Mouse (Mus musculus) testis, postnatal 10 days (tissue): ENCODE results near the gene 1190005I06Rik.

Experiments used
- DNase-seq: peaks from one replicate; pipeline ENCODE4 v3.0.0; 2021; ENCODE audit warnings: low spot score

1190005I06Rik gene

GRCm38 (mm10) chr8:120620441-120620840, 27.0 kb downstream of the 1190005I06Rik start:
- no peak for DNase-seq

DNA sequence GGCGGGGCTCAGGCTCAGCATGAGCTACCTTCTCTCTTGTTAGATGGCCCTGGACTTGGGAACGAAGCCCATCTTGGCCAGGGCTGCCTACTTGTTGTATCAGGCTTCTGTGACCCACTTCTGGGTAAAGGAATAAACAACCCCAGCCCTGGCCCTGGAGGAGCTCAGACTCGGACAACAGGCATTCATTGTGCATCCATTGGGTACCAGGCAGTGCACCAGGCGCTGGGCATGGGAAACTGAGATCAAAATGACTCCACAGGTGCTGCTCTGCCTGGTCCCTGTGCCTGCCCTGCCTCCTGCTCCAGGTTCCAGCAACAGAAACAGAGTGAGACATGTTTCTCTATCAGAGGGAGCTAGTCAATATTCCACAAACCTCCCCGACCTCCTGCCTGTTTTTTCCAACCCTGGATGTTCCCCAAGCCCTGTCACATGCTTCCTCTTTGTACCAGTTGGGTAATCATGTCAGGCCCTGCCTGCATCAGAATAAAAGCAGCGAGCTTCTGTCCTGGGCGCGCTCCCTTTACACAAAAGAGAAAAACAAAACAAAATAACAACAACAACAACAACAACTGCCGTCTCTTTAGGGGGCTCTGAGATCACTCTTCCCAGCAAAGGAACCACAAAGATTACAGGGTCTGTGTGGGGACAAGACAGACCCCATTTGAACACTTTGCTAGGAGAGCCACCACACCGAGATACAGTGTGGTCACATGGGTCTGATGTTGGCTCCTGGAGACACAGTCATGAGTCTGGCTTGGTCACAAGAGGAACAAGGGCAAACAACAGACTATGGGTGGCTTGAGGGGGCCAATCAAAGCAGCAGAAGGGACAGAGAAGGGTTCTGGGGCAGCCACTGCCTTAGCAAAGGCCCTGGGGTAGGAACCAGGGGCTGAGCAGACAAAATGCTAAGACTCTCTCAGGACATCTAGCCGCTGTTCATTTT, 27.9 kb downstream of the 1190005I06Rik start:
- no peak for DNase-seq

DNA sequence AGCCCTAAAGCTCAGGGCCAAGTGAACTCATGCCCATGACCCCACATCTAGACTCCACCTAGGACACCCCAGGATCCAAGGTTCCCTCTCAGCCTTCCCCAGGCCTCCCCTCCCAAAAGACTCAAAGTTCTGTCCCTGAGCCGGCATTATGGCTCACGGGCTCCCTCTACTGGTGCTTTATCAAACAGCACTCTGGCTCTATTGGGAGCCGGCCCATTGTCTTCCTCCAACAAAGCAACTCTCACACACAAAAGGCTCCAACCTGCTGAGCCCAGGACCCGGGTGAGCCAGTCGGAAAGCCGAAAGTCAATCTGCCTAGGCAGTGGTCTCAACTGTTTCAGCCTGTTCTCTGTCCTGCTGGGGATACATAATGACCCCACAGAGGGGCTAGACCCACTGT, 29.3 kb downstream of the 1190005I06Rik start:
- DNase-seq = peak; percentile 81

- DNase-seq = no peak
These were observed 30.5 kb downstream of the 1190005I06Rik start for GRCm38 (mm10) chr8:120616663-120617626.

DNA sequence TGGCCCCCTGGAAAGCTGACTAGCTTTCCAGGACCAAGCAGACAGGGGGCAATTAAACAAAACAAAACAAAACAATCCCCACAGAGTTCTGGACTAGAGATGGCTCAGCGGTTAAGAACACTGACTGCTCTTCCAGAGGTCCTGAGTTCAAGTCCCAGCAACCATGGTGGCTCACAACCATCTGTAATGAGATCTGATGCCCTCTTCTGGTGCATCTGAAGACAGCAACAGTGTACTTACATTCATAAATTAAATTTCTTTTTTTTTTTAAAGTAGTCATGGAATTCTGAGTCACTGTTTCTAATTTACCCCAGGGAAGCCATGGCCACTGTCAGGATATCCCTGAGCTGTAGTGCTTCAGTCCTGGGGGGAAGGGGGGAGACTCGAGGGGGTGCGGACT, 32.9 kb downstream of the 1190005I06Rik start:
- DNase-seq = no peak

GRCm38 (mm10) chr8:120610824-120611223, 36.6 kb downstream of the 1190005I06Rik start:
- DNase-seq = no peak

- DNase-seq = peak; percentile 92
These were observed 39.5 kb downstream of the 1190005I06Rik start for GRCm38 (mm10) chr8:120607885-120608284.

DNA sequence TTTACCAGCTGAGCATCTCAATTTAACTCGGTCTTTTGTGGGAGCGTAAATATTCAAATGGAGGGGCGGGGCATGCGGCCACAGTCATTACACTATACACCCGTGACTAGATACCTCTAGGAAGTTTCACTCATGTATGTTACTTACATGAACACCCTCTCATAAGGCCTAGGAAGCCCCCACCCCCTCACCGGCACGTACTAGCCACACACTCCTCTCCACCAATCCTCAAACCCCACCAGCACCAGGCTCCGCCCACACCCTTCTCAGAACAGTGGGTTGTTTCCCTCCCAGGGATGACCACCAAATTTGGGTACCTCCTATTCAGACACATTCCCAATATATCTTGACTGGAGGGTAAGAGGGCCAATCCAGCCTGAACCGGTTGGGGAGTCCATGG, 40.0 kb downstream of the 1190005I06Rik start:
- DNase-seq = peak; percentile 62

GRCm38 (mm10) chr8:120602672-120603071, 44.8 kb downstream of the 1190005I06Rik start:
- DNase-seq = no peak

- DNase-seq = peak; percentile 94
These were observed 47.9 kb downstream of the 1190005I06Rik start for GRCm38 (mm10) chr8:120599504-120599903.

DNA sequence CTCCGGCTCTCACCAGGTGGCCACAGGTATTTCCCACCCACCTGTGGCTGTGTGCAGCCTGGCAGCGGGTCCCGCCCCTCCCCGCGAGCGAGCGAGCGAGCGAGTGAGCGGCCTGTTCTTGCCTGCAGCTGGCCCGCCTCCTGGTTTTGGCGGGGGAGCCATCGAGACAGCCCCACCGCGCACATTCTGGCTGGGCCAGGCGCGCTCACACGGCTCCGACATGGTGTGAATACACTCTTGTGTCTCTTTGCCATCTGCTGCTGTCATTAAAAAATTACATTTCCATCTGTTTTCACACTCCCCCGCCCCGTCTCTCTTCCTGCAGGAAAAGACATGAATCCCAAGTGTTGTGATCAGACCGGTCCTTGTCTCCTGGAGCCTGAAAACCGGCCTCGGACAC, 48.9 kb downstream of the 1190005I06Rik start:
- peak; percentile 69 for DNase-seq

GRCm38 (mm10) chr8:120595963-120596362, 51.5 kb downstream of the 1190005I06Rik start:
- DNase-seq = peak; percentile 76

- no peak for DNase-seq
These were observed 52.9 kb downstream of the 1190005I06Rik start for GRCm38 (mm10) chr8:120594571-120594970.

DNA sequence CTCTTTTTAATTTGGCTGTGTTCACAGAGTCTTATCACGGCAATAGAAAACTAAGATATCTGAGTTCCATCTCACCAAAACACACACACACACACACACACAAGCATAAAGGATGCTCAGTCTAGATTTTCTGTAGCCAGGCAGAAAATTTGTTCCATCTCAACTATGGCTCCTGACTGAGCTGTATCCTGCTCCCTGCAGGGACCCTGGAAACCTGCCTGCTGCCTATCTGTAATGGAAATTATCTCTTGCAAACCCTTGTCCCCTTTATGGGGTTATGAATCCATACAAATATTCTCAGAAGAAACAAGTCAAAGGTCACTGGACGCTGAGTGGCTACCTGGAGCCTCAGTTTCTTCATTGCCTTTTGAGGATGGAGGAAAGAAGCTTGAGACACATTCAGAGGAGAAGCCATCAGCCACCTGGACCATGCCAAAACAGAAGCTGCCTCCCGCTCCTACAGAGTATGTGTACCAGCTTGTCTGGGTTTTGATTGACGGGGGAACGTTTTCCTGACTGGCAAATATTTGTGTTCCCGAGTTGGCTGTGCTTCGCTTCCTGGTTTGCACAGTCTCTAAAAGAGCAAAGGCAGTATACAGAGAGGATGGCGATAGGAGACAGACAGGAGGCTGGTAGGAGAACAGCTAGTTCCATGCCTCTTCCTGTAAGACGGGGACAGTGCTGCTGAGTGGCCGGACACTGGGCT, 55.7 kb downstream of the 1190005I06Rik start:
- no peak for DNase-seq

- peak; percentile 83 for DNase-seq
These were observed 57.5 kb downstream of the 1190005I06Rik start for GRCm38 (mm10) chr8:120589921-120590320.

- peak; percentile 99 for DNase-seq
These were observed 58.3 kb downstream of the 1190005I06Rik start, which contains the start of gene Gins2 for GRCm38 (mm10) chr8:120588908-120589771. Gene Gins2 (minus strand): TSS chr8:120589304.

DNA sequence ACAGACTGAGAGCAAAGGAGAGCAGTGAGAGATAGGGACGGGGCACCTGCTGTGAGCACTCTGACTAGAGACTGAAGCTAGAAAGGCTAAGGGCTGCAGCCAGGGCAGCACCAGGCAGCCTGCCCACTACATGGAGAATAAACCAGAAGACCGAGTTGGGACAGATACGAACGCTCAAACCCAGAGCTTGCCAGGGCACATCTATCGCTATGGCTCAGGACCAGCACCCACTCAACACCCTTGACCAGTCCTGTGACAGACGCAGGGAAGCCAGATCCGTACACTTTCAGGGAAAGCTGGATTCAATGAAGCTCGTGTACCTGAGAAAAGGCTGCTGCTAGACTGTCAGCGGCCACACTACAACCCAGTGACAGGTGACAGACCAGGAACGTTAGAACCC, 61.9 kb downstream of the 1190005I06Rik start:
- no peak for DNase-seq

- no peak for DNase-seq
These were observed 65.6 kb downstream of the 1190005I06Rik start for GRCm38 (mm10) chr8:120581811-120582210.

- DNase-seq = no peak
These were observed 66.1 kb downstream of the 1190005I06Rik start for GRCm38 (mm10) chr8:120581329-120581728.

DNA sequence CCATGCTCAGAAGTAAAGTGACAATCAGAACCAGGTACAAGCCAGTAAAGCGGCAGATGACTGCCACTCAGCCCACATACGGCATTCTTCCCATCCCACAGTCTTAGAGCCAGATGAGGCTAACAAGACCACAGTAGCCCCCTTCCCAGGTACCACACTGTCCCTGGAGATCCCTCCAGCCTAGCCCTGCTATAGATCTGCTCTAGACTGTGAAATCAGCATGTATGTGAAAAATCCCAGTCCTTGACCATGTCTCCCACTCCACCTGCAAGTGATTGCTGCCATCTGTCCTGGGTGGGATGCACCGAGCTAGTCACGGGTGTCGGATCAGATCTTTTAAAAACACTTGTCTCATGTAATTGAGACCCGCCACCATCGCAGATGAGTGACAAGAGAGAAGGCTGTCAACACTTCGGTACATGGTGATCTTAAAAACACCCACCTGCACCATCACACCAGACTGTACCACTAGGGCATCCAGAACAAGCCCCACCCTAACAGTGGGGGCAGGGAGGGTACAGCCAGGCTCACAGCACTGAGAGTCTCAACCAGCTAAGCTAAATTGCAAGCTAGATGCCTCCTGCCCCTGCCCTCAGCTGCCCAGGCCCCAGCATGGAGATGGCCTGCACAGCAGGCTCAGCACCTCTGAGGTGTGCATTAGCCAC, 67.0 kb downstream of the 1190005I06Rik start:
- DNase-seq = no peak
